Mouse (Mus musculus) neural tube, embryonic 12.5 days (tissue): Measurements from ENCODE around the gene Erbb2. TPM values are rescaled to one million over a fixed set of nuclear protein-coding genes. Genes with fewer than 3 reads are reported as not detected.

Experiments used
- ATAC-seq: fragments of 200-750 bp; cut with Nextera tagmentation; 2 replicates; pipeline ENCODE4 v1.8.0; 2017; ENCODE audit warnings: low read depth, mild to moderate bottlenecking, moderate TSS enrichment, moderate library complexity; ENCODE audit not compliant: low FRiP score
- H3K27ac ChIP-seq: fragments of 300-500 bp; sonication (generic); 2 replicates; pipeline ENCODE4 v1.5.1; 2016
- H3K27me3 ChIP-seq: fragments of 300-500 bp; sonication (generic); replicated peaks from 2 replicates; pipeline ENCODE4 v1.6.1; 2016; ENCODE audit warnings: mild to moderate bottlenecking
- H3K36me3 ChIP-seq: fragments of 300-500 bp; sonication (generic); 2 replicates; pipeline ENCODE4 v1.6.1; 2016; ENCODE audit warnings: mild to moderate bottlenecking
- H3K4me1 ChIP-seq: fragments of 300-500 bp; sonication (generic); 2 replicates; pipeline ENCODE4 v1.6.1; 2016
- H3K4me2 ChIP-seq: fragments of 300-500 bp; sonication (generic); replicated peaks from 2 replicates; pipeline ENCODE4 v1.6.1; 2016; ENCODE audit warnings: mild to moderate bottlenecking
- H3K4me3 ChIP-seq: fragments of 300-500 bp; sonication (generic); 2 replicates; pipeline ENCODE4 v1.5.1; 2016
- H3K9ac ChIP-seq: fragments of 300-500 bp; sonication (generic); 2 replicates; pipeline ENCODE4 v1.6.1; 2016; ENCODE audit warnings: mild to moderate bottlenecking
- H3K9me3 ChIP-seq: fragments of 300-500 bp; sonication (generic); 2 replicates; pipeline ENCODE4 v1.6.1; 2016; ENCODE audit warnings: mild to moderate bottlenecking
- WGBS: fragments of 180-500 bp; shearing (Covaris S2); methylation state at CpG from one replicate; pipeline ENCODE4 v1.1.7; 2016; 5-methylcytosine and 5-hydroxymethylcytosine counted together
- polyA plus RNA-seq: library from polyadenylated mRNA; unstranded; fragments of >200 nt; fragmentation: Nextera tagmentation; extraction: Ambion mirVana; gene quantifications from 2 replicates; pipeline ENCODE4 v1.2.1, GENCODE M21; 2016

Gene Erbb2
- polyA plus RNA-seq, 1 experiment from 2014 or later: 17.5 TPM

DNA sequence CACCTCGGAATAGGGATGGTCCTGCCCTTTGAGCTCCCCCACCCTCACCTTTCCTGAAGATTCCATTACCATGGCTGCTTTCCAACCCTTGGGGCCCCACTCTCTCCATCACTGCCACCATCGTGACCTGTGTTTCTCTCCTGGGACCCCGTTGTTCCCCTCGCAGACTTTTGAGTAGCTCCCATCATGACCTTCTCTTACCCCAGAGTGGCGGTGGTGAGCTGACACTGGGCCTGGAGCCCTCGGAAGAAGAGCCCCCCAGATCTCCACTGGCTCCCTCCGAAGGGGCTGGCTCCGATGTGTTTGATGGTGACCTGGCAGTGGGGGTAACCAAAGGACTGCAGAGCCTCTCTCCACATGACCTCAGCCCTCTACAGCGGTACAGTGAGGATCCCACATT, 23.5 kb downstream of the Erbb2 start:
- Histone ChIP-seq H3K9ac (no peak overlapping the region), H3K36me3 (peaks cover 33% of the 10 kb centered on the region), H3K4me2 (no peak overlapping the region), H3K27ac (no peak overlapping the region), H3K27me3 (no peaks in the 10 kb centered on the region), H3K9me3 (no peaks in the 10 kb centered on the region), H3K4me3 (no peak overlapping the region), H3K4me1 (peaks cover 10% of the 10 kb centered on the region)
- 90% methylated on average over 9 of the region's 9 CpGs for WGBS
- no peak for ATAC-seq

DNA sequence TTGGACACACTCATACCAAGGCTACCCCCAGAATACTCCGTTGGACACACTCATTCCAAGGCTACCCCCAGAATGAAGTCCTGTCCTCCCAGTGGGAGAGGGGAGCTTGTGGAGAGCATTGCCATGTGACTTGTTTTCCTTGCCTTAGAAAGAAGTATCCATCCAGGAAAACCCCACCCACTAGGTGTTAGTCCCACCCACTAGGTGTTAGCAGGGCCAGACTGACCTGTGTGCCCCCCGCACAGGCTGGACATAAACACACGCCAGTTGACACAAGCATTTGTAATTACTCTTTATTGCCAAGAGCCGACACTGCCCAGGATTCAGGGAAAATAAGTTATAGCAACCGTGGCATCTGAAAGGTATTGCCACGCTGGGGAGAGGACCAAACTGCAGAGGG, 25.2 kb downstream of the Erbb2 start:
- H3K27me3 ChIP-seq: no peaks in the 10 kb centered on the region
- peaks cover 10% of the 10 kb centered on the region for H3K4me1 ChIP-seq
- peak overlapping the region; percentile 87; the same call in 1 of the 2 replicates for H3K4me2 ChIP-seq
- WGBS: 80% methylated on average over 6 of the region's 6 CpGs
- H3K36me3 ChIP-seq: peaks cover 33% of the 10 kb centered on the region
- H3K9me3 ChIP-seq: no peaks in the 10 kb centered on the region
- ATAC-seq: no peak
- H3K27ac ChIP-seq: no peak overlapping the region
- H3K4me3 ChIP-seq: no peak overlapping the region
- H3K9ac ChIP-seq: no peak overlapping the region

DNA sequence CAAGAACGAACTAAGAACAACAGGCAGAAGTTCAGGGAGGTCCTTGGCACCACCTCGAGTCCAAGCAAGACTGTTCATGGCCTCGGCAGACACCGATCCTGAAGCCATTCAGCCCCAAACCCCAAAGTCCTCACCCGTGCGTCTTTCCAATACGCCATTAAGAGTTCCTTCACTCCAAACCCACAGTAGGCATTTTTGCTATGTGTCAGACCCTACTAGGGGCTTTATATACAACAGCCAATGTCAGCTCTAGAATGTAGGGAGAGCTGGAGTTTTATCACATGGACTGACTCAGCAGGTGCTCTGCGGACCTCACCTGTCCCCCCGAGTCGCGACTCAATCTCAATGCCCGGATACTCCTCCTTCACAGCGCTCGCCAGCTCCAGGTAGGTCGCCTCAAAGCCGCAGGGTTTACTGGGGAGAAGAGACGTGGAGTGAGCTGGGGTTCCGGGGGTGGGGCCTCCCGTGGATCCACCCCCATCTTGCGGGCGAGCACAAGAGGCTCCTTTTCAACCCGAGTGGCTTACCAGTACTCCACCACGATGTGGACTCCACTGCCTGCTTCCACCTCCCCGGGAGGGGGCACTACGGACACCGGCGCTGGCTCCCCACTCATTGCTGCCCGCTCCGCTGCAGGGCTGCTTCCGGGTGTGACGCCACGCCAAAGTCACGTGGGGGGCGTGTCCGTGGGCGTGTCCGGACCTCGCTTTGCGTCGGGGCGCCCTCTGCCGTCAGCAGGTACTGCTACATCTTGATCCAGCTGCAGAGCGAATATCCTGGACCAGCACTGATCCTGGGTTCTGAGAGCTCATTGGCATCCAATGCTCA, 26.3 kb downstream of the Erbb2 start, which contains the start of gene Mien1:
Mien1 (minus strand) TSS at position 661 of the 828 bp plus-strand sequence.
- peak; percentile 86 for ATAC-seq
- peaks cover under 1% of the 10 kb centered on the region; the same call in 1 of the 2 replicates for H3K9me3 ChIP-seq
- H3K27ac ChIP-seq: no peak within 1 kb of the TSS; the same call in 1 of the 2 replicates
- peak within 1 kb of the TSS; percentile 80 for H3K4me3 ChIP-seq
- WGBS: 3% methylated on average over 43 of the region's 43 CpGs
- H3K27me3 ChIP-seq: no peaks in the 10 kb centered on the region
- H3K9ac ChIP-seq: peak within 1 kb of the TSS; percentile 66
- H3K36me3 ChIP-seq: peaks cover 25% of the 10 kb centered on the region; the same call in 1 of the 2 replicates
- H3K4me1 ChIP-seq: peaks cover 10% of the 10 kb centered on the region
- H3K4me2 ChIP-seq: peak within 1 kb of the TSS; percentile 87

DNA sequence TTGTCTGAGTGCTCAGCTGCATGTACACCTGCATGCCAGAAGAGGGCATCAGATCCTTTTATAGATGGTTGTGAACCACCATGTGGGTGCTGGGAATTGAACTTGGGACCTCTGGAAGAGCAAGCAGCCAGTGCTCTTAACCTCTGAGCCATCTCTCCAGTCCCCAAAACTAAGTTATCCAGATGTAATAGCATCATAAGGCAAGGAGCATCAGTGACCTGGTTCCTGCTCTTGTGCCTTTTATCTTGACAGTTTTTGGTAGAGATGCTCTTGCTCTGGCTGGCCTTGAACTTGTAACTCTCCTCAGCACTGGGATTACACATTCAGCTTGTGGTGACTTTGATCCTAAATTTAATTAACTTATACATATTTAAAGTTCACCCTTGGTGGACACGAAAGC, 31.4 kb downstream of the Erbb2 start:
- no peak for ATAC-seq
- H3K4me2 ChIP-seq: no peak overlapping the region
- peaks cover 3% of the 10 kb centered on the region; the same call in 1 of the 2 replicates for H3K4me1 ChIP-seq
- no peak overlapping the region for H3K27ac ChIP-seq
- no peaks in the 10 kb centered on the region for H3K36me3 ChIP-seq
- peaks cover 3% of the 10 kb centered on the region; the same call in 1 of the 2 replicates for H3K9me3 ChIP-seq
- 95% methylated on average over 1 of the region's 1 CpGs for WGBS
- no peak overlapping the region for H3K4me3 ChIP-seq
- peaks cover 34% of the 10 kb centered on the region for H3K27me3 ChIP-seq
- no peak overlapping the region for H3K9ac ChIP-seq

DNA sequence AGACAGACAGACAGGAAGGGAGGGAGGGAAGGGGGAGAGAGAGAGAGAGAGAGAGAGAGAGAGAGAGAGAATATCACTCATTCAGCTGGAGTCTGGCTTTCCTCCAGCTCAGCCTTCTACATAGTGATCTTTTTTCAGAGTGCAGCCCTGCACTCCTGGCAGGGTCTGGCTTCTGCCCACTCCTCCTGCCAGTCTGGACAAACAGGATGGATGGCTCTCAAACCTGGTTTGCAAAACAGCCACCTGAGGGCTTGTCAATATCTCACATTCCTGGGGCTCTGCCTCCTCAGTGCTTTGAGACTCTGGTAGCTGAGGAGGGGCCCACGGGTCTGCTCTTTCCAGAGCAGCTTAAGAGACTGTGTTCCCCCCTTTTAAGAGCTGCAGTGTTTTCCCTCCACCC, 33.0 kb downstream of the Erbb2 start:
- no peak for ATAC-seq
- 45% methylated on average over 1 of the region's 1 CpGs for WGBS
- no peaks in the 10 kb centered on the region for H3K36me3 ChIP-seq
- H3K27ac ChIP-seq: no peak overlapping the region
- H3K4me3 ChIP-seq: no peak overlapping the region
- H3K27me3 ChIP-seq: peaks cover 35% of the 10 kb centered on the region
- no peak overlapping the region for H3K4me2 ChIP-seq
- H3K4me1 ChIP-seq: peaks cover 3% of the 10 kb centered on the region; the same call in 1 of the 2 replicates
- peaks cover 3% of the 10 kb centered on the region; the same call in 1 of the 2 replicates for H3K9me3 ChIP-seq
- no peak overlapping the region for H3K9ac ChIP-seq

DNA sequence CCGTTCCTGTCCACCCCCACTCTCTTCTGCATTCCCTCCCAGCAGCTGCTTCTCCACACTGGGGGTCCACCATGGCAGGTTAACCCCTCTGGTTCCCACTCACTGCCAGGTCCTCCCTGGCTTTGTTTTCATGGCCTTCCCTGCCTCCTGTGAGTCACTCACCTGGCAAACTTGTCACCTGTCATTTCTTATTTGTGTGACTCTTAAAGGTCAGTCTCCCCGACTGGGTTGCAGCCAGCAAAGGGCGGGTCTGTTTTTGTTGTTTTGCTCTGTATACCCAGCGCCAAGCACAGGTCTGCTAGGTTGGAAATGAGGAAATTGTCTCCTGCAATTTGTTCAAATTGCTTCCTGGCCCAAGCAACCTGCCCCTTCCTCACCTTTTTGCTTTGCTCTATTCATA, 33.4 kb downstream of the Erbb2 start:
- WGBS: 65% methylated on average over 4 of the region's 4 CpGs

DNA sequence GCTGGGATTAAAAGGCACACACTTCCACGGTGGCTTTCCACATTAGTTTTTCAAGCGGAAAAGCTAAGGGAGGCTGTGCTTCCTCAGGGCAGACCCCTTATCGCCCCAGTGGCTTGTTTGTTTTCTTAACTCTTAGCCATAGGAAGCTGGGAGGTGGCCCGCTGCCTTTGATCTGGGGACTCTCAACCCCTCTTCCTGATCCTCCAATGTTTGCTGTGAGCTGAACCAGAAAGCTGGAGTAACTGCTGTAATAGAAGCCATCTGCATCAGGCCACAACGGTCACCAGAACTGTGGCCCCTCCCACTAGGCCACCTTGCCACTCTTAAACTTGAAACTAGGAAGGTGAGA, 33.9 kb downstream of the Erbb2 start, which contains the start of gene Grb7:
Grb7 (plus strand) TSS at position 182 of the 349 bp plus-strand sequence.
- Histone ChIP-seq H3K4me2 (peak within 1 kb of the TSS; percentile 19; the same call in 1 of the 2 replicates), H3K9ac (no peak within 1 kb of the TSS), H3K27me3 (peaks cover 35% of the 10 kb centered on the region), H3K9me3 (peaks cover 3% of the 10 kb centered on the region; the same call in 1 of the 2 replicates), H3K27ac (no peak within 1 kb of the TSS), H3K4me1 (peaks cover 3% of the 10 kb centered on the region; the same call in 1 of the 2 replicates), H3K4me3 (no peak within 1 kb of the TSS), H3K36me3 (no peaks in the 10 kb centered on the region)
- no peak for ATAC-seq
- WGBS: 15% methylated on average over 5 of the region's 5 CpGs

More for the DNA sequence above, 33.4 kb downstream of the Erbb2 start:
- peaks cover 35% of the 10 kb centered on the region for H3K27me3 ChIP-seq
- H3K4me3 ChIP-seq: no peak overlapping the region
- H3K36me3 ChIP-seq: no peaks in the 10 kb centered on the region
- H3K4me1 ChIP-seq: peaks cover 3% of the 10 kb centered on the region; the same call in 1 of the 2 replicates
- H3K9ac ChIP-seq: no peak overlapping the region
- no peak overlapping the region for H3K4me2 ChIP-seq
- H3K9me3 ChIP-seq: peaks cover 3% of the 10 kb centered on the region; the same call in 1 of the 2 replicates
- ATAC-seq: no peak
- H3K27ac ChIP-seq: no peak overlapping the region

DNA sequence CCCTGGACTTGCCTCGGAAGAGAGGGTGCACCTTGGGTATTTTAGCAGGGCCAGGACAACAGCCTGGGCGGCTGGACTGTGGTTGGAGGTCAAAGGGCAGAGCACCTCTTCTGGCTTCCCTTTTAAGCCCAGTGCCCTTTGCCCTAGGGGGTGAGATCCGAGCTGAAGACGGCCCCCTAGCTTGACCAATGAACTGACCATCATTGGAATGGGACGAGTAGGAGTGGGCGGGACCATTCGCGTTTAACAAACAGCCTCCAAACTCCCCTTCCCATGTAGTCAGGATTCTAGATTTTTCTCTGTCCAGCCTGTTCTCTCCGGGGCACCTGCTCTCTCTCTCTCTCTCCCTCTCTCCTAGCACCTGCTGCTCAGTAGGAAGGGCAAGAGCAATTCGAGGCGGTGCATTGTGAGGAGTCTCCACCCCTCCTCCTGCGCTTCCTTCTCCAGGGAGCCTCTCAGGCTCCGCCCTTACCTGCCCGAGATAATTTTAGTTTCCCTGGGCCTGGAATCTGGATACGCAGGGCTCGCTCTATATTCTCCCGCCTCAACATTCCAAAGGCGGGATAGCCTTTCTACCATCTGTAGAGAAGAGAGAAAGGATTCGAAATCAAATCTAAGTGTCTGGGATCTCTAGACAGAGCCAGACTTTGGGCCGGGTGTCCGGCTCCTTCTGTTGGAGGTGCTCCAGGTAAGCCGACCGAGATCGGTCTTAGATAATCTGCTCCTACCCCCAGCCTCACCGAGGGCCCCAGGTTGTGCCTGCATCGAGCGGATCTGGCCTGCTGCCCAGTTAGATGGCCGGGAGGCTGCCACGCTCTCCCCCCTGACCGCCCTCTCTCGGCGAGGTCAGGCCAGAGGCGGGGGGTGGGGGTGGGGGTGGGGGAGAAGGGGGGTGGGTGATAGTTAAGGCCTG, 34.5 kb downstream of the Erbb2 start:
- Histone ChIP-seq H3K4me3 (no peak overlapping the region), H3K27me3 (peaks cover 35% of the 10 kb centered on the region), H3K4me2 (peak overlapping the region; percentile 19; the same call in 1 of the 2 replicates), H3K9me3 (peaks cover 3% of the 10 kb centered on the region; the same call in 1 of the 2 replicates), H3K27ac (no peak overlapping the region), H3K9ac (no peak overlapping the region), H3K36me3 (no peaks in the 10 kb centered on the region), H3K4me1 (peaks cover 3% of the 10 kb centered on the region; the same call in 1 of the 2 replicates)
- ATAC-seq: no peak
- WGBS: 4% methylated on average over 33 of the region's 33 CpGs

DNA sequence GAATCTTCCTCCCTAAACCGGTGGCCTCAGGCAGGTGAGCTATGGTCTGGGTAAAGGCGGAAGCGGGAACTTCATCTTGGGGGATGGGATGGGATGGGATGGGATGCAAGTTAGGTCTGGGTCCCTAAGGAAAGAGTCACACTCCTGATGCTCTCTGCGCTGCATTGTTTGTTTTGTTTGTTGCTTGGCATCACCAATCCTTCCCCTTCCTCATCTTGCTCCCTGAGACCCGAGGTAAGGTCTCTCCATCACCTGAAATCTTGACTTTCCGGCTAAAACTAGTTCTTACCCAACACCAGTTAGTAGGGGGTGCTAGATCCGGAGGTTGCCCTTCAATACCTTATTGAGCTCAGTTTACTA, 35.2 kb downstream of the Erbb2 start:
- H3K4me1 ChIP-seq: peaks cover 3% of the 10 kb centered on the region; the same call in 1 of the 2 replicates
- H3K36me3 ChIP-seq: no peaks in the 10 kb centered on the region
- WGBS: 16% methylated on average over 7 of the region's 7 CpGs
- H3K9ac ChIP-seq: no peak overlapping the region
- H3K4me3 ChIP-seq: no peak overlapping the region
- peaks cover 3% of the 10 kb centered on the region; the same call in 1 of the 2 replicates for H3K9me3 ChIP-seq
- no peak overlapping the region for H3K27ac ChIP-seq
- no peak for ATAC-seq
- peaks cover 35% of the 10 kb centered on the region for H3K27me3 ChIP-seq
- H3K4me2 ChIP-seq: peak overlapping the region; percentile 19; the same call in 1 of the 2 replicates

DNA sequence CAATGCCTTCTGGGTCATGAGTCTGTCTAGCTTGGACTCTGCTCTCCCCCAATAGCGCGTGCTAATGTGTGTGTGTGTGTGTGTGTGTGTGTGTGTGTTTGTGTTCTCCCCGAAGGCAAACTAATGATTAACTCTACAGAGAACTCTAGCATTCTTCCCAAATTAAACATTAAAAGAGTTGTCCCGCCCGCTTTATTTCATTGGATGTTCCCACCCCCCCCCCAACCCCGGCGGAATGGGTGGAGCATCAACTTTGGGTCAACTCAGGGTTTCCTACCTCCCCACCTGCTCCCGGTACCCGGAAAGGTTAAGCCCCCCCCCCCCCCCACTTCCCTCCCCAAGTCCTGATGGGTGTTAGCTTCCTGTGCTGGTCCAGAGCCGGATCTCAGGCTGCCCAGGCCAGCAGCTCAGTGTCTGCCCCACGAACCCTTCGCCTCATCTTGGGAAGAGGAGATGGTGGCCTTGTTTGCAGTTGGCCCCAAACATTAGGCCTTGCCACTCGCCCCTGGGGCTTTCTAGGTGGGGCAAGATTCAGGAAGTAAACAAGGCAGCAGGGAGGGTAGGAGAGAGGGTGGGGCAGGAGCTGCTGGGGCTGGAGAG, 36.0 kb downstream of the Erbb2 start:
- no peak overlapping the region for H3K4me3 ChIP-seq
- peaks cover 35% of the 10 kb centered on the region for H3K27me3 ChIP-seq
- peaks cover 3% of the 10 kb centered on the region; the same call in 1 of the 2 replicates for H3K9me3 ChIP-seq
- H3K36me3 ChIP-seq: no peaks in the 10 kb centered on the region
- WGBS: 27% methylated on average over 13 of the region's 13 CpGs
- H3K9ac ChIP-seq: no peak overlapping the region
- H3K27ac ChIP-seq: no peak overlapping the region
- peaks cover 3% of the 10 kb centered on the region; the same call in 1 of the 2 replicates for H3K4me1 ChIP-seq
- ATAC-seq: no peak
- H3K4me2 ChIP-seq: no peak overlapping the region

DNA sequence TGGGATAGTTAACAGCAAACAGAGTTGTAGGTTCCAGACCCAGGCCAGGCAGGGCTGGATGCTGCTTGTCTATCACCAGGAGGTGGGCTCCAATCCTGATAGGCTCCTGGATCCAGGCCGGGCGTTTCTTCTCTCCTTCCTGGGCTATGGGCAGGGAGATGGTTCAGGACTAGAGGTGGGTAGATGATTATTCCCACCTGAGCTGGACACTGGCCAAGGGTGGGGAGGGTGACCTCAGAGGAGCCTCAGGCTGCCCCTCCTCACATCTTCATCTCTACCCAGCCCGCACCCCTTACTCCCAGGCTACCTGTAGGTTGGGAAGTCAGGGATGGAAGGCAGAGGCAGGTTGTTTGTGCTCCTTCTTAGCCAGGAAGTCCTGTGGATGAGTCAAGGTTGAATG, 37.1 kb downstream of the Erbb2 start:
- Histone ChIP-seq H3K27ac (no peak overlapping the region), H3K4me2 (no peak overlapping the region), H3K4me3 (no peak overlapping the region), H3K36me3 (no peaks in the 10 kb centered on the region), H3K4me1 (peaks cover 3% of the 10 kb centered on the region; the same call in 1 of the 2 replicates), H3K27me3 (peaks cover 35% of the 10 kb centered on the region), H3K9me3 (no peaks in the 10 kb centered on the region), H3K9ac (no peak overlapping the region)
- 86% methylated on average over 3 of the region's 3 CpGs for WGBS
- ATAC-seq: no peak
